Mouse (Mus musculus) kidney, adult 11 months (tissue): Measurements from ENCODE around the gene Erp29.

Experiments used
- DNase-seq: peaks from one replicate; pipeline ENCODE4 v3.0.0; 2022

The Erp29 gene

DNA sequence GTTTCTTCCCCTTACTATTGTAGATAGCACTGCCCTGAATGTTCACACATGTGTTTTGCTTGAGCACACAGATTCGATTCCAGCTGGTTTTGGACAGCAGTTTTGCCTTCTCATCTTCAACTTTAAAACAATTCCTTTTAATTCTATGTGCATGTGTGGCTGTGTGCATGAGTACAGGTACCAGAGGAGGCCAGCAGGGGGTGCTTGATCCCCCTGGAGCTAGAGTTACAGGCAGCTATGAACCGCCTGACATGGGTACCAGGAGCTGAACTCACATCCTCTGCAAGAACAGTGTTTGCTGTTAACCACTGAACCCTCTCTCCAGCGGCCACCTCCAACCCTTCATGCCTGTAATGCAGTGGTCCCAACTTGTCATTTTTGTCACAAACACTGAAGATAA is 3.9 kb downstream of the Erp29 start:
- no peak for DNase-seq

DNA sequence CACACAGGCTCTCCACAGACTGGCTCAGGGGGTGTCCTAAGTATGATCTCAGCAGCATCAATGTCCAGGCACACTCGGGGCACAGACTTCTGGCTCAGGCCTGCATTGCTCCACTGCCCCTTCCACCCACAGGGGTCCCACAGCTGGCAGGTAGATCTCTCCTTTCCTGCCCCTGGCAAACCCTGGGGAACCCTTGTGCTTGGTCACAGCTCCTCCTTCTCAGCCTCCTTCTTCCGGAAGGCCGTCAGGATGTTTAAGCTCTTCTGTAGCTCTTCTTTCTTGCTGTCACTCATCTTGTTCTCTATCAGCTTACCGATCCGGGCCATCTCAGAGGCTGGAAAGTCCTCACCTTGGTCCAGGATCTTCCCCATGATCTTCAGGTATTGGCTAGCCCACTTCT is 7.4 kb downstream of the Erp29 start:
- DNase-seq = no peak

DNA sequence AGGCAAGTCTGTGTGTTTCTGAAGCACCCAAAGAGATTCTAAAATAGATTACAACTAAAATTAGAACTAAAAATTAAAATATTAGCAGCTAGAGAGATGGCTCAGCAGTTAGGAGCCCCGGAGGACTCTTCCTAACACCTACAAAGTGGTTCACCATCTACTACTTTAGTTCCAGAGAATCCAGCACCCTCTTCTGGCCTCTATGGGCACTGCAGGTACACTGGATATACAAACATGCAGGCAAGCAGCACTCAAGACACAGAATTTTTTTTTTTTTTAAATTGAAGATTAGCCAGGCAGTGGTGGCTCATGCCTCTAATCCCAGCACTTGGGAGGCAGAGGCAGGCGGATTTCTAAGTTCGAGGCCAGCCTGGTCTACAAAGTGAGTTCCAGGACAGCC is 8.8 kb downstream of the Erp29 start:
- peak; percentile 43 for DNase-seq

DNA sequence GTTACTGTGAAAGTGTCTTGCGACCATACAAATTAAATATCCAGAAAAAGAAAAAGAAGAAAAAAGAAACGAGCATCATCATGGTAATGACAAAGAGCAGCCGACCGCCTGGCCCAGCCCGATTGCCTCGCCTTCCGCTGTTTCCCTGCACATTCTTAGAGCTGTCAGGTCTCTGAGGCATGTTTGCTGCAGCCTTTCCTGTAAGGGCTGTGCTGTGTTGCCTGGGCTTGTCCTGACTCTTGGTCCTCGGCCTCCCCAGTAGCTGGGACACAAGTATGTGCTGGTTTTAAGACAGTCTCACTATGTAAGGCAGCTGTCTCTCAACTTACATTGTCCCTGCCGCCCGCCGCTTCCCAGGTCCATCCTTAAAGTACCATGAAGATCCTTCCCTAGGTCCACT is 13.6 kb downstream of the Erp29 start:
- DNase-seq = no peak

DNA sequence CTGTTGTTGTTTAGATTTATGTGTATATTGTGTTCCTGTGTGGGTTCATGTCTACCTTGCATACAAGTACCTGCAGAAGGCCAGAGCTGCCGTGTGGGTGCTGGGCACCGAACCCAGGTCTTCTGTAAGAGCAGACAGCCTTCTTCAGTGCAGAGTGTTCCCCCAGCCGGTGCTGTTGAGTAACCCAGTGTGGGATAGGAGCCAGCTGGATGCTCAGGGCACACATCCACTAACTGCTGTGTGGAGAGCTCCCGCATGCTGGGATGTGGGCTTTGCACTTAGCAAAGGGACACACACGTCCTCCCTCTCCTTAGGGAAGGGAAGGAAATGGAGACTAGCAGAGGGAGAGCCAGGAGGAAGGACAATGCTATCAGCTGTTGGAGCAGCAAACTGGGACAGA is 14.2 kb downstream of the Erp29 start:
- no peak for DNase-seq

DNA sequence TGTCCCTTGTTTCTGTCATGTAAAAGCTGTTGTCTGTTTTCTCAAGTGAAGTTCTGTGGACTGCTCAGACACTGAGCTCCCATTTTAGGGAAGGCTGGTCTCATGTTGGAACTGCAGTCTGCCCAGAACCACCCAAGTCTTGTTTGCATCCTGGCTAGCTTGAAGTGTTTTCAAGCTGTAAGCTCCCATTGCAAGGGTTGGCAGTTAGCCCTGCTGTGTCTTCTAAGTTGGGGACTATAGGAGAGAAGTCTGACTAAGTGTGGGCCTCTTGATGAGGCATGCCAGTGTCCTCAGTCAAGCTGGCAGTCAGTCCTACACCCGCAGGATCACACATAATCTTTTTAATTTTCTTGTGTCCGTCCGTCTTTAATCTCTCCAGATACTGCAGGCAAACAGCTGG is 23.4 kb downstream of the Erp29 start:
- DNase-seq = no peak

DNA sequence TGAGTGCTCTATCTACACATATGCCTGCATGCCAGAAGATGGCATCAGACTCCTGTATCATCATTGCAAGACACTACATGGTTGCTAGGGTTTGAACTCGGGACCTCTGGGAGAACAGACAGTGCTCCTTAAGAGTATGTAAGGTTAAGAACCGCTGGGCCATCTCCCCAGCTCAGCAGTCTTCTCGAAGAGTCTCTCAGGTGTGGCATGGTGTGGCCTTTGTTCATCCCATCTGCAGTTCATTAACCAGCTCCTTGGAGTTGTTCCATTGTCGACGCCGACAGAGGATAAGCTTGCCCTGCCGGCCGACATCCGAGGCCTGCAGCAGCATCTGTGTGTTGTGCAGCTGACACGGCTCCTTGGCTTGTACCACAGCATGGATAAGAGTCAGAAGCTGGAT is 29.0 kb downstream of the Erp29 start:
- DNase-seq = peak; percentile 84

DNA sequence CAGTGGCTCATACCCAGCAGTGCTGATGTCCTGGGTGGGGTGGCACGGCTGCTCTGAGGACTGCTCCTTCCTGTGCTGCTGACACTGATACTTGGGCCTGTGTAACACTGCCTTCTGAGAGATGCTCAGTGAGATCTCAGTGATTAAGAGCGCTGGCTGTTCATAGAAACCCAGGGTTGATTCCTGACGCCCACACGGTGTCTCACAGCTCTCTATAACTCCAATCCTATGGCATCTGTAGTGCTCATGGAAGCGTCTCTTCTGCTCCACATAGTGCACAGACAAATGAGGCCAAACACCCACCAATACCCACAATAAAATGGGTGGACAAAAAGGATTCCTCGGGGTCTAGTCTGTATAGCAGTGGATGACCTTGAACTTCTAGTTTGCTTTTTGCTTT is 29.5 kb downstream of the Erp29 start:
- DNase-seq = no peak

DNA sequence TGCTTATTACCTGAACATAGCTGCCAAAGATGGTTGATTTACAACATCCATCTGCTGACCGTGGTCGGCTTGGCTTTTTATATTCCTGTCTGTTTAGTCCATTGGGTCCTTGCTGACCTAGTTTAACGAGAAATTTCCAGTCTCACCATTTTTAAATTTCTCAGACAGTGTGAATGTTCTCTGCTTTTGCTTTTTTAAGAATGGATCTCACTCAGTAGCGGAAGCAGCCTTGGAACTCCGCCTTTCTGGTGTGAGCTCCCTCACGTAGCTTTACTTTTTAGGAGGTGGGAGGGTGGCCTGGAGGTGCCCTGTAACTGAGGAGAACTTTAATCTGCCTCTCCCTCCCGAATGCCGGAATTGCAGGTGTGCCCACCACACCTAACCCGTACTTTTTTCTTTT is 31.6 kb downstream of the Erp29 start:
- DNase-seq = no peak

DNA sequence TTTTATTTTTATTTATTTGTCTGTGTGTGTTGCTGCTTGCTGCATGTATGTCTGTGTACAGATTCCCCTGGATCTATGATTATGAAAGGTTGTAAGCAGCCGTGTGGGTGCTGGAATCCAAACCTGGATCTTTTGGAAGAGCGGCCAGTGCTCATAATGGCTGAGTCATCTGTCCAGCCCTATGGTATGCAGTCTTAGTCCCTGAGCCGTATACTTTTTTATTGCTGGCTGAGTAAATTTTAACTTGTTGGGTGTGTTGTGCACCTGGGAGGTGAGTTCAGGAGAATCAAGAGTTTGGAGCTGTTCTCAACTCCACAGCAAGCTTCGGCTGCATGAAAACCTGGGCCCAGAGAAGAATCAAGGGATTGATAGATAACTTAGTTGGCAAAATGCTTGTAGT is 41.3 kb downstream of the Erp29 start:
- DNase-seq = no peak

DNA sequence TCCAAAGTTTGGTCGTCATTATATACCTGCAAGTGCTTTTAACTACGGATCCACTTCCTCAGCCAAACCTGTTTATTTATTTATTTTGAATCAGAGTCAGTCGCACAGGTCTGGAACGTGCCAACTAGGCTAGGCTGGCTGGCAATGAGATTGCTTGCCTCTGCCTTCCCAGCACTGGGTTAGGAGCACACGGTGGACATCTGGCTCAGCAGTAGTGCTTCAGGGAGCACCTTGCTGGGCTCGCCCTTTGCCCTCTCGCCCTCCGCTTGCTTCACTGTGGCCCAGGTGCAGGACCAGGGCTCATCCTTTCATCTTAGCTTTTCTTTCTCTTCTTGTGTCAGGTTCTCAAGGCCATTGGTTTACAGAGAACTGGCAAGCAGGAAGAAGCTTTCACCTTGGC is 44.5 kb downstream of the Erp29 start:
- peak; percentile 58 for DNase-seq

DNA sequence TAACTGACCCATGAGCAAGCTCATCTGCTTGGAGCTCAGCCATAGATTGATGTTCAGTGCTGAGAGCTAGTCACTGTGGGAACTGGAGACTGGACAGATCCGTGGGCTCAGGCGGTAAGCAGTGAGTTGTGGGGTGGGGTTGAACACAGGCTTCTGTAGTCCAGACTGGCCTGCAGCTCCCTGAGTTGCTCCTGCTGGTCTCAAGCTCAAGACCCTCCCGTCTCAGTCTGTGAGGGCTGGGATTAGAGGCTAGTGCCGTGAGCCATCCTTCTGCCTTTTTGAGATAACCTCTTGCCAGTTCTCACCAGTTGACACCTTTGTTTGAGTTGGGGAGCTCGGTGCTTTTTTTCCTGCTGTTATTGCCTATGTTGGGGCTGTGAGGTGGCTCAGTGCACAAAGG is 51.5 kb downstream of the Erp29 start:
- no peak for DNase-seq

DNA sequence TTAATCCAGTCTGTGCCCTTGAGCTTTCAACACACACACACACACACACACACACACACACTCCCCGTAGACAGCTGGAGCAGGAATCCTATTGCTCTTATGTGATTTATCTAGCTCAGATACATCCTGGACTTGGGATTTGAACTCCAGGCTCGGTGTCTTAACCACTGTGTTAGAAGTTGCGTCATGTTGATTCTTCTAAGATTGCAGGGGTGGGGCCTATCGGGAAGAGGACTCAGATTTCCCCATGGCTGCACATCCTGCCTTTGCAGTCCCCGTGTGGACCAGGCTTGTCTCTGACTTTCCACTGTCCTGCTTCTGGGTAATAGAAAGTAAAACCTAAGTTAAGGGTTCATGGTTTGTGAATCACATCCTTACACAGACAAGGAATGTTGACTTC is 52.2 kb downstream of the Erp29 start:
- no peak for DNase-seq

DNA sequence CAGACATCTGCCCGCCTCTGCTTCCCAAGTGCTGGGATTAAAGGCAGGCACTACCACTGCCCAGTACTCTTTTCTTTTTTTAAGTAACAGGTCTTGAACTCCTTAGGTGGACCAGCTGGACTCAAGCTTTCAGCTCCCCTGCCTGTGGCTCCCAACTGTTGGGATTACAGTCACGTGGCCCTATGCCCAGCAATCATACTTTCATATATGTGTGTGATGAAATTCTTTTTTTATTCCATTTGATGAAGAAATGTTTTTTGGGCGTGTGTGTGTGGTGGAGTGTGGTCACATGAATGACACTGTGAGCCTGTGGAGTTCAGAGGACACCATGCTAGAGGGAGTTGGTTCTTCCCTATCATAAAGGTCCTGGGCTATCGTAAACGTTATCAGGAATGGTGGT is 52.8 kb downstream of the Erp29 start:
- no peak for DNase-seq

DNA sequence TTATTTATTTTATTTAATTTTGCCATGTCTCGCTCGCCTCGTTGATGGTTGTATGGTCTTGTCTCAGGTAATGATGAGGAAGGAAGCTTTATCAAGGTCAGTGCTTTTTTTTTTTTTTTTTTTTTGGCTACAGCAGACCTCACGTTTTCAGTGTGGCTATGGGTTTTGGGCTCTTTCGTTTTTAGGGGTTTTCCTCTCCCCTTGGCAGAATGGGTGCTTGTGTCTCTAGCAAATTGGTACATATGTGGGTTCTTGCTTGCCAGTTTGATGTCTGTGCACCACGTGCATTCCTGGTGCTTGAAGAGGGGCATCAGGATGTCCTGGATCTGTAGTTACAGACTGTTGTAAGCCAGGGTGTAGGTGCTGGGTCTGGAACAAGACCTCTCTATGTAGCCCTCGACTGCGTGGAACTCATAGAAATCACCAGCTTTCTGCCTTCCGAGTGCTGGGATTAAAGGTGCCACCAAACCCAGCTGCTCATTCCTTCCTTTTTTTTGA is 53.3 kb downstream of the Erp29 start:
- DNase-seq = no peak

DNA sequence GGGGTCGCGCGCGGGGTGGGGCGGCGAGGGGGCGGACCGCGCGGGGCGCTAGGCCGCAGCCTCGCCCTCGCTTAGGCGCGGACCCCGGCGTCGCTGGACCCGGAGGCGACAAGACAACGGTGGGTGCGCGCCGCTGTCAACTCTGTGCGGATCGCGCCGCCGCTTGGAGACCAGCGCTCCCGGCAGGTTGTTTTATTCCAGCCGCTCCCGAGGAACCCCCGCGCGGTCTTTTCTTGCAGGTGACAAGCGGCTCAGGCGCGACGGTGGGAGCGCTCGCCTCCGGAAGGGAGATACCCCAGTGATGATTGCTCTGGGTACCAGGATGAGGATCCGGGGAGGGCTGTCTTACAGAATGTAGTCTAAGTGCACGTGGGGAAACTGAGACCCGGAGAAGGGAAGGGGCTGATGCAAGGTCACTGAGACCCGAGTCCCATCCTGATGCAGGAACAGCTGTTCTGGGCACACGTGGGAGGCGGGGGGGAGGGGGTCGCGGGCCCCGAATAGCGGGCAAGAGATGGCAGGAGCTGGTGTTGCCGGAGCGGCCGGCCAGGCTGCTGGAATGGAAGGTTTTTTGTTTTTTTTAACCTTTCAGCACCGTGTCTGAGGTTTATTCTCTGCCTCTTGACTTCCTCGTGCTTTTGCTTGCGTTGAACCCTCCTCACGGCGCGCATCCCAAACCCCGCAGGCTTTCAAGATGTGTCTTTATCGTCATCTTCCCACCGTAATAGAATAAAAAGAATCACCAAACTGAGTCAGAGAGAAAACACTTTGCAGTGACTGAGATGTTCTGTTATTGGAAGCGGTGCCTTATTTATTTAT is 54.0 kb downstream of the Erp29 start:
- DNase-seq = no peak

DNA sequence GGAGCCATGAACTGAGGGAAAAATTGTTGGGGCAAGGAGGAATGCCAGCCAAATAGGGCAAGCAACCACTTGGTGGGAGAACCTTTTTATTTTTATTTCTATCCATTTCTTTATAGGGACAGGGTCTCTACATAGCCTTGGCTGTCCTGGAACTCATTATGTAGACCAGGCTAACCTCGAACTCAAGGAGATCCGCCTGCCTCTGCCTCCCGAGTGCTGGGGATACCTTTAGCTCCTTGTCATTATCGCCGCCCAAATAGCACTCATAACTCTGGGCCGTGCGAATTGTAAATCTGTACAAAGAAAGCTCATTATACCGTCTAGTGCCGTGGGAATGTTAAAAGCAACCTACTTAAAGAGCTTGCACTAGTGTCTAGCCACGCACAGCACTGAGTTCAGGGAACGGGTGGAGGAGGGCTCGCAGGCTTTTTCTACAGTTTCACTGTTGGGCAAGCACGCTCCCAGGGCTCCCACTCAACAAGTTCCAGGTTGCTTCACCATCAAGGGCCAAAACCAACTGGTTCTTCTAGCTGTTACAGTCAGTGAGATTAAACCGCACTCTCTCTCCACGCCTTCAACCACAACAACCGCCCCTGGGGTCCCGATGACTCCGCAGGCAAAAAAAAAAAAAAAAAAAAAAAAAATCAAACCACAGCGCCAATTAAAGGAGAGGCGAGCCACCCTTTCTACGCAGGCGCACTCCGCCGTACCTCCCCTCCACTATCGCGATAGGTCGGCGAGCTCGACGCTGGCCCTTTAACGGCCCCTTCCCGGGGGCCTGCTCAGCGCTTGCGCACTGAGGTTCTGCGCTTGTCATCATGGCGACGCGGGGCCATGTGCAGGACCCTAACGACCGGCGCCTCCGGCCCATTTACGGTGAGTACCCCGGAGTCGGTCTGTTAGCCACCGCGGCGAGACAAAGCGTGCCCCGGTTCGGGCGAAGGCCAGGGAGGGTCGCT is 54.8 kb downstream of the Erp29 start, which contains the start of gene Naa25:
Gene Naa25, plus strand, starts transcription at position 750 of the 959 bp plus-strand sequence.
- peak; percentile 93 for DNase-seq

DNA sequence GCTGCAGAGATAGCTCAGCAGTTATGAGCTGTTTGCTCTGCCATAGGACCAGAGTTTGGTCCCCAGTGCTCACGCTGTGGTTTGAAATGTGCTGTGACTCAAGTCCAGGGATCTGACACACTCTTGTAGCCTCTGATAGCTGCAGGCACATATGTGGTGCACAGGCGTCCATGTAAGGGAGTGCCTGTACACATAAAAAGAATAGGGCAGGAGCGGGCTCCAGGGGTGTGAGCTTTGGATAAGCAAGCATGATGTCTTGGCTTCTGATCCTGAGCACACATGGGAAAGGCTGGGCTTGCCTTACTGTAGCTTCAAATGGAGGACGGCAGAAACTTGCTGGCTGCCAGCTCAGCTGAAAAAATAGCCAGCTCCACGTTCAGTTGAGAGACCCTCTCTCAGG is 56.7 kb downstream of the Erp29 start:
- no peak for DNase-seq

DNA sequence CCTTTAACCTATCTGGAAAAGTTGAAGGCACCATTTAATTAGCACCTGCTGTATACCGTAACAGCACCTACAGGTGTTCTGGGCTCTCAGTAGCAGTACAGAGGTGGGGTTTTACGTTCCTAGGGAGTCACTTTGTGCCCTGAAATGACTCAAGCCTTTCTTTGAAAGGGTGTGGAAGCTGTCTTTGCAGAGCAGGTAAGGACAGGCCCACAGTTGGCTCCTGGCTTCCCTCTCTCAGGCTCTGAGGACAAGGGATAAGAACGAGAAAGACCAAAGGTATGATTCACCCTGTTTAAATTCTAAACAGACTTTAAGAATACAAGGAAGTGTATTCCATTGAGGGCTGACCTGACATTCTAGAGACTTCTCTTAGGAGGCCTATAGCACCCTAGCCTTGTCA is 58.9 kb downstream of the Erp29 start:
- DNase-seq = no peak

DNA sequence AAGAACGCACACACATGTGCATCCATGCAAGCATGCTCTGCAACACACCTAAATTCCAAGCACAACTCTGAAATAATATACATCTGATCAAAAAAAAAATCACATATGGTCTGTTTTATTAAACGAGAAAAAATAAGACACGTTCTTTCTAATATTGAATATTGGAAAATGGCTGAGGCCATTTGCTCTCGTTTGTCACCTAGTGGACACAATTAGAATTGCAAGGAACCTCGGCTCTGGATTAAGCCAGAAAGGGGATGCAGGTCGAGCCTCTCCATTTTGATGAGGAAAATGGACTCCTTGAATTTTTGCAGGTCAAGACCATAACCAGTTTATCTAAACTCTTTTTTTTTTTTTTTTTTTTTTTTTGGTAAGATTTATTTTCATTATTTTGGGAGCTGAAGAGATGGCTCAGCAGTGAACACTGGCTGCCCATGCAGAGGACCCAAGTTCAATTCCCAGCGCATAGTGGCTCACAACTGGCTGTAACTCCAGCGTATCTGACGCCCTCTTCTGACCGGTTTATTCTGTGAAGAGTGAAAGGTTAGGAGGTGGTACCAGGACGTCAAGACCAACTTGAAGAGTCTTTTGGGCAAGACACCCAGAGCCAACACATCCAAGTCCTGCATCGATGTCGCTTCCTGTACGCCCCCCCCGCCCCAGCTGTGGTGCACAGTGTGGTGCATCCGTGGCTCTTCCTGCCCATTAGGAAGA is 59.5 kb downstream of the Erp29 start:
- no peak for DNase-seq

DNA sequence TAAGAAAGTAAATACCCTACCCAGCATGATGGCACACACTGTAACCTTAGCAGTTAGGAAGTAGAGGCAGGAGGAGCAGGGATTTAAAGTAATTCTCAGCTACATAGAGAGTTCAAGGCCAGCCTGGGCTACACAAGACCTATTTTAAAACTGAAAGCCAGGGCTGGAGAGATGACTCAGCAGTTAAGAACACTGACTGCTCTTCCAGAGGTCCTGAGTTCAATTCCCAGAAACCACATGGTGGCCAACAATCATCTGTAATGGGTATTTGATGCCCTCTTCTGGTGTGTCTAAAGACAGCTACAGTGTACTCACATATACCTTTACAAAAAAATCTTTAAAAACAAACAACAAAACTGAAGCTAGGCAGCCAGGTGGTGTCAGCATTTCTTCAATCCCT is 62.6 kb downstream of the Erp29 start:
- DNase-seq = no peak

DNA sequence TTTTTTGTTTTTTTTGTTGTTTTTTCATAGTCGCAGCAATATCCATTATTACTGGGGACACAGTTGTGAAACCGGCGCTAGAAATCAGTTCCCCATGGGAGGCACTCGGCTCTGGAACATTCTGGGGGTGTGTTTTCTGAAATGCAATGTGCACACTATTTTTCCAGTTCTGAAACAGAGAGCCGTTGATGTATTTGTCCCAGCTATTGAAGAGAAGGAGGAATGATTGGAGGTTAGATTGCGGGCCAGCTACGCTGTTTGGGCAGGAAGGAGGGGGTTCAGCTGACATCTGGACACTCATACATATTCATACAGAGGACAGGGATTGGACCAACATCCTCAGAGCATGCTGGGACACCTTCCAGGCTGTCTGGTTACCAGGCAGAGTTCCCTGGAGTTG is 63.2 kb downstream of the Erp29 start:
- DNase-seq = no peak

DNA sequence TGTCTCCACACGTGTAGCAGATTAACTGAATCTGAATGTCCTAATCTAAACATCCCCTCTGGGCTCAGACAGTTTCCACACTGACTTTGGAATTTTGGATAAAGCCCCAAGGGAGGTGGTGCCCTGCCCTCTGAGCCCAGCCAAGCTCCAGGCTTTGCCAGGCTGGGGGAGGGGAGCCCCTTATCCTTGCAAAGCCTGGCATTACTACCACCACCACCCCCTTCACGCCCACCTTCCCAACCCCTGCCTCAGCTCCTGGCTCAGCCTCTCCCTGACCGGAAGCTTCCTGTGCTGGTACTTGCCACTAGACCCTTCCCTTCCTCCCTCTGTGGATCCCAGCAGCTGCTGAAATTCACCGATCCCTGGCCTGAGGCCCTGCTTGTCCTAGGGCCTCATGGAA is 65.2 kb downstream of the Erp29 start:
- no peak for DNase-seq
